Mouse (Mus musculus): Measurements from ENCODE around the gene Irf8.
"Not testable (repeated sequence)": the region's sequence is repeated elsewhere in the genome, so short reads cannot be mapped to it uniquely, and the experiment has no call there.

Irf8 gene

DNA sequence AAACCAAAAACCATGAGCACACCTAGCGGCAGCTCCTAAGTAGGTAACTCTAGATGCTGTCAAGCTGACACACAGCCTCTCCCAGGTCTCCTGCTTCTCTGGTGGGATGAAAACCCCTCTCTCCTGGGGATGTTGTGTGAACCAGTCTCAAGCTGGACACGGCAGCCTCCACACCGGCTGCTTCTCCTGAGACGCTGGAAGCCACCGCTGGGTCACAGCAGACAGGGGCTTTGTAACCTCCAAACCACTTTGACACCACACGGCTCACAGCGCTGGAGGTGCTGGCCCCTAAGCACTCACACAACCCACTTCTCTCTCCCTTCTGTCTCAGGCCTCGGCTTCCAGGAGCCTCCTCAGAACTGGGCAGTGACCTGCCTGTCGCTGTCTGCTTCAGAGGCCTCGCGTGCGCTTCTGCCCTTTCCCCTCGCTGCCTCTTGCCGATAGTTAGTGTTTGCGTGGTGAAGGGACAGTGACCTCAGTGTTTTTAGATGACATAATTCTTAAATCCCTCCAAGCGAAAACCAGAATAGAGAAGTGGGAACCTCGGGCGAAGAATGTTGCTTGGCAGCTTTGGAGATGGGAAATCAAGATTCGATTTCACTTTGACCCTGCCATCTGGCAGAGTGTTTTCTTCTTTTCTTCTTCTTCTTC, 16.4 kb upstream of the Irf8 start:
- no peak for DNase-seq (ENCODE audit: extremely low read depth, low read depth)

GRCm38 (mm10) chr8:120723025-120723424, 13.1 kb upstream of the Irf8 start:
- DNase-seq (ENCODE audit: extremely low read depth, low read depth), result no peak

GRCm38 (mm10) chr8:120724096-120724495, 12.1 kb upstream of the Irf8 start:
- DNase-seq (ENCODE audit: extremely low read depth, low read depth), result not testable (repeated sequence)

GRCm38 (mm10) chr8:120724816-120725575, 11.2 kb upstream of the Irf8 start:
- DNase-seq (ENCODE audit: extremely low read depth, low read depth), result no peak

GRCm38 (mm10) chr8:120725576-120725950, 10.6 kb upstream of the Irf8 start:
- no peak for DNase-seq (ENCODE audit: extremely low read depth, low read depth)

GRCm38 (mm10) chr8:120726051-120726450, 10.1 kb upstream of the Irf8 start:
- no peak for DNase-seq (ENCODE audit: extremely low read depth, low read depth)

- DNase-seq (ENCODE audit: extremely low read depth, low read depth), result no peak
These were observed 7.5 kb upstream of the Irf8 start for GRCm38 (mm10) chr8:120728488-120729160.

DNA sequence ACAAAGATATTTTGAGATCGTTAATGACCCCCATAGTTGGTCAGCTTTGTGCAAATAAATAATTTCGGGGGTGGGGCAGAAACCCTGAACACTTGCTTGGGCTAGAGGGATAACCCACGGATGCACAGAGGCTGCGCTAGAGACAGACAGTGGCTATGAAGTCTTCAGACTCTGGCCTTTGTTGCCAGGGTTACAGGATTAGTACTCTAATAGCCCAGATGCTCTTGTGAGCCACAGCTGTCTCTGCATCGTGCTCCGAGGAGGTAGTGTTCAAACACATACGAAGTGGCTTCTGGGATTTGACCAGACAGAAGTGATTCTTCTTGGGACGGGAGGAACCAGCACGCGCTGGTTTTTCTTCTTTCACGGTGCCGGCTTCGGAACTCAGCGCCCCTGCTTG, 4.6 kb upstream of the Irf8 start:
- DNase-seq (ENCODE audit: extremely low read depth, low read depth), result no peak

- DNase-seq (ENCODE audit: extremely low read depth, low read depth), result no peak
These were observed 4.1 kb upstream of the Irf8 start for GRCm38 (mm10) chr8:120732068-120732467.

DNA sequence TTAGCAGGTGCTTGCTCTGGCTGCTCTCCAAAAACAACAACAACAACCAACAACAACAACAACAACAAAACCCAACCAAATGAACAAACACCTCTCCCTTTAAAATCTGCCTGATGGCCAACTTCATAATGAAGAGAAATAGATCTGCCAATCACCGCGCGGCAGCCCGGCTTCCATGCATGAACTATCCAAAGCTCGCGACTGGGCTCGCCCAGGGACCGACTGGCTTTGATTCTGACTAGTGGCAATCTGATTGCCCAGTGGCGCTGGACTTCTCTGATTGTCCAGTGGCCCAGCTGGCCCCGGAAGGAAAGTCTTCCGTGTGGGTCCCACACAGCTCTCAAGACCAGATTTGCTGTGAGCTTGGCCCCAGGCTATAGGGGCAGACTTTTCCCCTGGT, 328 bp downstream of the Irf8 start:
- DNase-seq (ENCODE audit: extremely low read depth, low read depth), result no peak

DNA sequence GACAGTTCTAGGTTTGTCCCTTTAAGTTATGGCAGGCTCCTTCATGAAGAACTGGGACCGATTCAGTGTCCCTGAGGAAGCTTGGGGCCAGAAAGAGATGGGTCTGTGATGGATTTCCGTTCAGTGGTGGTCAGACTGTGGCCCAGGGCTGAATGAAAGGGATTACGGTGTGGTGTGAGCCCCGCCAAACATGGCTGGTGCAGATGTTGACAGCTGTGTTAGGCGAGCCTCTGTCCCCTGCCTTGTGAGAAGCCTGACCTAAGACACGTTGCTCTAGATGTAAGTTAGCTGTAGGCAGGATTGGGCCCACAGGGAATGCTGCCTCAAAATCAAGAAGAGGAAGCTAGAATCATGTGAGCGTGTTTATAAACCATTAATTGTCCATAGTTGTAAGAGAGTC, 1.0 kb downstream of the Irf8 start:
- DNase-seq (ENCODE audit: extremely low read depth, low read depth), result no peak

DNA sequence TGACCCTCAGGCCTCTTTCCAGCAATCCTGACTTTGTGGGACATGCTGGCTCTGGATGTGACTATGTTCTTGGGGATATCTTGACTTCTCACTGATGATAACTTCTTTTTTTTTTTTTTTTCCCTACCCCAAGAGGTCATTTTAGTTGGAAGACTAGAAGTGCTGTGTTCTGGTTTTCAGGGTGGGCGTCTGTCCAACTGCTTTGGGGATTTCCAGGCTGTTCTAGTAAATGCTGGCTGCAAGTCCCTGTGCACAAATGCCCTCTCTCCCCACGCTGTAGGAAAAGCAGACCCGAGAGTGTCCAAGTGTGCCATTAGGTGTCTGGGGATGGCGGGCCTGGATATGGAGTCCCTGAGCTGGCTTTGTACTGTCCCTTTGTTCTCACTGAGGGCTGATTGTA, 2.6 kb downstream of the Irf8 start:
- DNase-seq (ENCODE audit: extremely low read depth, low read depth), result no peak

- DNase-seq (ENCODE audit: extremely low read depth, low read depth), result no peak
These were observed 3.4 kb downstream of the Irf8 start for GRCm38 (mm10) chr8:120739526-120739925.

- DNase-seq (ENCODE audit: extremely low read depth, low read depth), result no peak
These were observed 4.4 kb downstream of the Irf8 start for GRCm38 (mm10) chr8:120740579-120740978.

DNA sequence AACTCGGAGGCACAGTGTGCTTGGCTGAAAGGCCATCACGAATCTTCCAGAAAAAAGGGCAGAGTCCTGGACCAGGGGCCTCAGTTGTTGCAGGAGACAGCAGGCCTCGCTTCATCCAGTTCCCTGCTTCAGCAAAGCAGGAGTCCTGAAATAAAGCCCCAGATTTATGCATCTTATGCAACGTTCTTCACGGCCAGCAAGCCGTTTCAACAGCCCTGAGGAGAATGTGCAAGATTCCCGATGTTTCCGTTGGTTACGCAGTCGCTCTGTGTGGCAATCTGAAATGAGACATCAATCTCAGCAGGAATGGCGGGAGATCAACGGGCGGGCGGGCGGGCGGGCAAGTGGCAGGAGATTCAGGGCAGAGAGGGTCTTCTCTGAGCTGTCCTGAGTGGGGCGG, 4.8 kb downstream of the Irf8 start:
- no peak for DNase-seq (ENCODE audit: extremely low read depth, low read depth)

DNA sequence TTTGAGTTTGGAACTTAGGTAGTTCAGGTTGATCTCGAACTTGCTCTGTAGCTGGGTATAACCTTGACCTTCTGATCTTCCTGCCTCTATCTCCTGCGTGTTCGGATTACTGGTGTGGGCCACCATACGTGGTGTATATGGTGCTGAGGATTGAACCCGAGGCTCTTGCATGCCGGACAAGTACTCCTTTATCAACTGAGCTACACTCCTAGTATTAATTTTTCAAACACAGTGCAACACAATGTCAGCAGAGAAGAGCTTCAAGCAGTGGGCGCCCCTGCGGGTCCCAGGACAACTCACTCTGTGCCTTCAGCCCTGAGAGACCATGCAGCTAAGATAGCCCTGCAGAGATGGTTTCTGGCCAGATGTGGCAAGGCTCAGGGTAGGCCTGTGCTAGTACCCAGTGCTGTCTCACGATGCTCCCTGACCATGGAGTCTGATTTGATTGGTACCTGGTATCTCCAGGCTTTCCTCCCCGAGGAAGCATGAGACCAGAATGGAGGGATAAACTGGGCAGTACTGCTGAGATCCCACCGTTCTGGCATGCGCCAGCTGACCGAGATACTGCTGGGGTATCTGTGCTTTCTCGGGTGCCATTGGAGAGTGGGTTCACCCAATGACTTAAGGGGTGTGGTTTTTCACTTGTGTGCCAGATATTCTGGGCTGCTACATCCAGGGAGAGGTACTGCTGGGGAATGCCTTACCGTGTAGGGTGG, 5.8 kb downstream of the Irf8 start:
- DNase-seq (ENCODE audit: extremely low read depth, low read depth), result no peak

DNA sequence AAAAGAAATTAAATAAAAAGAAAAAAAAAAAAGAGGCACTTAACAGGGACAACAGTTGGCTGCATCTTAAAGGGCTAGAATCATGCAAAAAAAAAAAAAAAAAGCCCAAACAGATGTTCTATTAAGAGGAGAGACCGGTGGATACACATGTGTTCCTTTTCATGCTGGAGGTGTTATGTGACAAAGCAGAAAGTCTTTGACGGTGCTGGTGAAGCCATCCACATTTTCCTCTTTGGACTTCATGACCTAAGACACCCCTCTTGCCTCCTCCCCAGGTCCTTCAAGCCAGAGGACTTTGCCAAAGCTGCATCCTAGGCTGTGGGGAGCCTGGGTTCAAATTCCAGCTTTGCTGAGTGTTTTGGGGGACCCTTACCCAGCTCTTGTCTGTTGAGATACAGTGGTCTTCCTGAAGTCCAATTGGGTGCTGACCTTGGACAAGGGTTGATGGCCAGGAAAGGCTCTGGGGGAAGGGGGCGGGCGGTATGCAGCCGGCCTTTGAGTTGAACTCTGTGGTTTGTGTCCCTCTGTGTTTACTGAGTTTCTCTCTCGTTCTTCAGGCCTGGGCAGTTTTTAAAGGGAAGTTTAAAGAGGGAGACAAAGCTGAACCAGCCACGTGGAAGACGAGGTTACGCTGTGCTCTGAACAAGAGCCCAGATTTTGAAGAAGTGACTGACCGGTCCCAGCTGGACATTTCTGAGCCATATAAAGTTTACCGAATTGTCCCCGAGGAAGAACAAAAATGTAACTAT, 7.2 kb downstream of the Irf8 start:
- no peak for DNase-seq (ENCODE audit: extremely low read depth, low read depth)

DNA sequence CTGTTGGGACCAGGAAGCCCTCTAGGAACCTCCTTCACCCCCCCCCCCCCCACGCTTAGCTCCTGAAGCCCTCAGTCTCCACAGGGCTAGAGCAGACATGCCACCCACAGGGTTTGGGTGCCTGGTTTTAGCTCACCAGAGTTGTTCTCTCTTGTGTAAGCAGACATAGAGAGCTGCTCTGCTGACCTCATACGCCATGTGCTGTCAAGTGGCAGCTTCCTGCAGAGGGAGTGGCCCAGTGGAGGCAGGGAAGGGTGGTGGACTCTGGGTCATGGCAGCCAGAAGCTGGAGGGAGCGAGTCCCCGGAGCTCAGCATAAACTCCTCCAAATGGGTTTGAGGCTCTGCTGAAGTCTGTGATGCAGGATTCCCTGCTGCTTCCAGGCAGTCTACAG, 7.7 kb downstream of the Irf8 start:
- DNase-seq (ENCODE audit: extremely low read depth, low read depth), result no peak

DNA sequence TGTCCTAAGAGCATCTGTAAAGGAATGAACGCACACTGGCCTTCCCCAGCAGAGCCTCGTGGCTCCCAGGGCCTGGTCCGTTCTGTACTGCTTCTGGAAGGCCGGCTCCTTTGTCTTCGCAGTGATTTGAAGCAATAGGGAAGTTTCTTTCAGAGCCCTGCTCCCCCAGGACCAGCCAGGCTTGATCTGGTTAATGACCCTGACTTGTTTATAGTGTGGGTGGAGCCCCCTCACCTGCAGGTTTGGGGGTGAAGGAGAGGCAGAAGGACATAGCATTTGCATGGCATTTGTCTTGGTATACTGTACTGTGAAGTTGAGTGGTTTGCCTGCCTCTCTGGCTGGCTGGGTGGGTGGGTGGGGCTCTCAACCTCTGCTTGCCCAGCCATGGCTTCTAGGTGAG, 8.3 kb downstream of the Irf8 start:
- no peak for DNase-seq (ENCODE audit: extremely low read depth, low read depth)

DNA sequence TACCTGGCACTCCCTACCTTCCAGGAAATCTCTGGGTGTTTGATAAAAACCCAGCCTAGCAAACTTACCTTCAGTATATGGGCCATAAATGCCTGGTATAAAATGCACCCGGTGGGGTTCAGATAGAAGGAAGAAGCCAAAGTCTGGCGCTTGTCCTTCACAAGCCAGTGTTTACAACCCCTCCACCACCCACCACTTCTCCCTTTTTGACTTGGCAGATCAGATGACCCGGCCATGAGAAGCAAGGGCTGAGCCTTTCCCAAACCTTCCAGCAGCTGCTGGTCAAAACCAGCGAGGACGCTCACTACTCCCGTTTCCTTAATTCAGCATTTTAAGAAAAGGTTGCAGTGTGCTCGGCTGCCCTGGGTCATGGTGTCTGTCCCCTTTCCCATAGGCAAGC, 9.1 kb downstream of the Irf8 start:
- no peak for DNase-seq (ENCODE audit: extremely low read depth, low read depth)

GRCm38 (mm10) chr8:120746007-120746701, 10.0 kb downstream of the Irf8 start:
- no peak for DNase-seq (ENCODE audit: extremely low read depth, low read depth)

Data from MEL-GATA-1-ER (cell line).